10 mouse cellular contexts compared by ENCODE assay signal in genomic region chr9:87015288-87015937, GRCm38 (mm10). TPM values are rescaled to one million over a fixed set of nuclear protein-coding genes. Genes with fewer than 3 reads are reported as not detected.
DNase-seq lines count a peak whose midpoint lies in the region; ATAC-seq and TF ChIP-seq lines count a peak whose summit lies in the region.
"Had no signal": no experiment of that assay in that cellular context is flagged by ENCODE, and none has a peak within 500 bp of the region (broad histone marks: within the 10 kb centered on the region; RNA-seq: fewer than 3 reads in every experiment).

Gene Ripply2 (plus strand): TSS chr9:87015537.

- peaks cover 12% of the 10 kb centered on the region for H3K4me1 ChIP-seq in kidney, embryonic 15.5 days
- H3K4me1 ChIP-seq in forebrain, embryonic 14.5 days (ENCODE audit: control insufficient read depth, insufficient read depth, low read length) = no peaks in the 10 kb centered on the region
- peaks cover 11% of the 10 kb centered on the region for H3K4me1 ChIP-seq in midbrain, embryonic 10.5 days
- peaks cover 8% of the 10 kb centered on the region for H3K4me1 ChIP-seq in testis, adult 2 months (ENCODE audit: control insufficient read depth, insufficient read depth, low read length)

- ATAC-seq in kidney, embryonic 15.5 days (replicated peaks; ENCODE audit: low FRiP score) = peak; percentile 78
- peak; percentile 82 for ATAC-seq in forebrain, embryonic 14.5 days
- ATAC-seq: Patski had no signal

- peak within 1 kb of the TSS; percentile 53 for H3K4me3 ChIP-seq in kidney, embryonic 15.5 days (replicated peaks)
- peak within 1 kb of the TSS; percentile 53 for H3K4me3 ChIP-seq in forebrain, embryonic 14.5 days (ENCODE audit: low read depth, low read length)
- H3K4me3 ChIP-seq in midbrain, embryonic 10.5 days = peak within 1 kb of the TSS; percentile 64
- H3K4me3 ChIP-seq in testis, adult 2 months (ENCODE audit: control insufficient read depth, low read depth, low read length) = peak within 1 kb of the TSS; percentile 80

- no peak for DNase-seq in kidney, adult 11 months
- DNase-seq in cerebellum, adult 11 months = peak; percentile 64
- DNase-seq in forebrain, embryonic 14.5 days (ENCODE audit: low spot score) = peak; percentile 59
- DNase-seq in layer of hippocampus, adult 8-10 months (ENCODE audit: low spot score in 2 of 2) = peak; percentile 39 to 42
- DNase-seq in midbrain, embryonic 10.5 days (ENCODE audit: low spot score) = peak; percentile 66
- no peak for DNase-seq in natural killer cell, adult 2 months (ENCODE audit: low spot score in 2 of 2)

- no peak for TF ChIP-seq CTCF in testis, adult 2 months (IDR thresholded peaks at IDR 0.05; ENCODE audit: control insufficient read depth, insufficient read depth, insufficient replicate concordance, low read depth, low read length)

- peak within 1 kb of the TSS; percentile 88 for H3K4me2 ChIP-seq in kidney, embryonic 15.5 days
- peak within 1 kb of the TSS; percentile 89 for H3K4me2 ChIP-seq in forebrain, embryonic 14.5 days (ENCODE audit: low read length)

- H3K9ac ChIP-seq in kidney, embryonic 15.5 days = peak within 1 kb of the TSS; percentile 47
- peak within 1 kb of the TSS; percentile 72 for H3K9ac ChIP-seq in forebrain, embryonic 14.5 days (ENCODE audit: low read length)

- TF ChIP-seq POLR2A in testis, adult 2 months (IDR thresholded peaks at IDR 0.05; ENCODE audit: control insufficient read depth, low read depth, low read length) = no peak

- peaks cover 46% of the 10 kb centered on the region for H3K27me3 ChIP-seq in kidney, embryonic 15.5 days
- peaks cover 12% of the 10 kb centered on the region for H3K27me3 ChIP-seq in forebrain, embryonic 14.5 days (replicated peaks; ENCODE audit: control insufficient read depth, insufficient read depth, low read length)
- peaks cover 53% of the 10 kb centered on the region for H3K27me3 ChIP-seq in midbrain, embryonic 10.5 days (ENCODE audit: low read depth, poor library complexity, severe bottlenecking)
- H3K27me3 ChIP-seq in testis, adult 2 months (ENCODE audit: control insufficient read depth, insufficient read depth, low read length) = no peaks in the 10 kb centered on the region

- WGBS in kidney, embryonic 15.5 days = under 1% methylated on average over 71 of the region's 71 CpGs
- under 1% methylated on average over 71 of the region's 71 CpGs for WGBS in forebrain, embryonic 14.5 days
- WGBS in midbrain, embryonic 10.5 days = 1% methylated on average over 71 of the region's 71 CpGs

- H3K36me3 ChIP-seq in kidney, embryonic 15.5 days = no peaks in the 10 kb centered on the region
- H3K36me3 ChIP-seq in forebrain, embryonic 14.5 days (ENCODE audit: control insufficient read depth, insufficient read depth, low read length) = no peaks in the 10 kb centered on the region
- no peaks in the 10 kb centered on the region for H3K36me3 ChIP-seq in midbrain, embryonic 10.5 days
- no peaks in the 10 kb centered on the region for H3K36me3 ChIP-seq in testis, adult 2 months (ENCODE audit: control insufficient read depth, insufficient read depth, low read length)

- H3K9me3 ChIP-seq in kidney, embryonic 15.5 days (replicated peaks) = no peaks in the 10 kb centered on the region
- no peaks in the 10 kb centered on the region for H3K9me3 ChIP-seq in forebrain, embryonic 14.5 days (replicated peaks; ENCODE audit: control insufficient read depth, low read length)
- H3K9me3 ChIP-seq in midbrain, embryonic 10.5 days (replicated peaks) = no peaks in the 10 kb centered on the region

- H3K27ac ChIP-seq in kidney, embryonic 15.5 days = no peak within 1 kb of the TSS
- H3K27ac ChIP-seq in forebrain, embryonic 14.5 days (ENCODE audit: low read depth, low read length) = no peak within 1 kb of the TSS
- peak within 1 kb of the TSS; percentile 78 for H3K27ac ChIP-seq in midbrain, embryonic 10.5 days (replicated peaks)
- H3K27ac ChIP-seq in testis, adult 2 months (ENCODE audit: control insufficient read depth, insufficient read depth, low read depth, low read length) = no peak within 1 kb of the TSS

RNA-seq across cellular contexts. Expression of gene Ripply2, which starts in this region (rescaled TPM):
- polyA plus RNA-seq in kidney, embryonic 15.5 days (2015; fragmentation: Nextera tagmentation; extraction: Ambion mirVana) = 2.0 TPM in 2 replicates
- 4.3 and 6.2 TPM in 2 replicates for polyA plus RNA-seq in forebrain, embryonic 14.5 days (2014; fragmentation: Nextera tagmentation; extraction: Ambion mirVana)
- 10 to 100 TPM in 1 of 4 experiments, 1 to 10 TPM in 3; 6.6 to 10.8 (median 9.0) TPM for total RNA-seq in layer of hippocampus, adult 8-10 months (2022)
- polyA plus RNA-seq in midbrain, embryonic 10.5 days (2016; fragmentation: Nextera tagmentation; extraction: Ambion mirVana) = 0.52 and 1.0 TPM in 2 replicates
- polyA plus RNA-seq in testis, adult 2 months (2012; rRNA removed) = not detected in 2 replicates
- total RNA-seq: liver, adult 2 months had no signal
- polyA plus RNA-seq: liver, adult 2 months; Patski had no signal

Comparison
In these comparisons a context has a peak if more than half of its experiments do, and no peak if none do; other contexts are left out.
1. DNase-seq: peak in cerebellum, adult 11 months (single experiment), forebrain, embryonic 14.5 days (single experiment), layer of hippocampus, adult 8-10 months (2 of 2) and midbrain, embryonic 10.5 days (single experiment); none in kidney, adult 11 months (single experiment) and natural killer cell, adult 2 months (0 of 2).
2. Peak in every context shown above with its lines, with median percentiles within 50 percentile points of each other: H3K4me3 ChIP-seq.